Mouse (Mus musculus) midbrain, postnatal 0 days (tissue): ENCODE measurements around the gene Helz. TPM values are rescaled to one million over a fixed set of nuclear protein-coding genes. Genes with fewer than 3 reads are reported as not detected.

Experiments
- ATAC-seq: fragments of 200-750 bp; cut with Nextera tagmentation; 2 replicates; pipeline ENCODE4 v1.8.0; 2017; ENCODE audit warnings: moderate number of reproducible peaks, mild to moderate bottlenecking, moderate TSS enrichment, moderate library complexity; ENCODE audit not compliant: low FRiP score
- DNase-seq: peaks from one replicate; pipeline ENCODE4 v3.0.0-alpha.2; 2015; ENCODE audit warnings: low spot score
- H3K27ac ChIP-seq: fragments of 300-500 bp; sonication (generic); 2 replicates; pipeline ENCODE4 v1.5.1; 2014; ENCODE audit warnings: low read depth, mild to moderate bottlenecking, low read length, mixed read lengths
- H3K27me3 ChIP-seq: fragments of 300-500 bp; sonication (generic); 2 replicates; pipeline ENCODE4 v1.6.1; 2014; ENCODE audit warnings: low read length, control low read depth, mixed read lengths; ENCODE audit not compliant: insufficient read depth
- H3K36me3 ChIP-seq: fragments of 300-500 bp; sonication (generic); 2 replicates; pipeline ENCODE4 v1.6.1; 2014; ENCODE audit warnings: low read length, control low read depth, mixed read lengths; ENCODE audit not compliant: insufficient read depth
- H3K4me1 ChIP-seq: fragments of 300-500 bp; sonication (generic); 2 replicates; pipeline ENCODE4 v1.6.1; 2014; ENCODE audit warnings: mild to moderate bottlenecking, control low read depth, antibody characterized with exemption, low read length, mixed read lengths; ENCODE audit not compliant: insufficient read depth
- H3K4me2 ChIP-seq: fragments of 300-500 bp; sonication (generic); 2 replicates; pipeline ENCODE4 v1.6.1; 2014; ENCODE audit warnings: low read depth, mild to moderate bottlenecking, low read length, mixed read lengths; ENCODE audit not compliant: poor library complexity, severe bottlenecking
- H3K4me3 ChIP-seq: fragments of 300-500 bp; sonication (generic); 2 replicates; pipeline ENCODE4 v1.5.1; 2014; ENCODE audit warnings: low read depth, mild to moderate bottlenecking, low read length, moderate library complexity
- H3K9ac ChIP-seq: fragments of 300-500 bp; sonication (generic); replicated peaks from 2 replicates; pipeline ENCODE4 v1.6.1; 2014; ENCODE audit warnings: mild to moderate bottlenecking, low read length, moderate library complexity, mixed read lengths; ENCODE audit not compliant: poor library complexity, severe bottlenecking
- H3K9me3 ChIP-seq: fragments of 300-500 bp; sonication (generic); 2 replicates; pipeline ENCODE4 v1.6.1; 2016; ENCODE audit warnings: low read length, control low read depth
- CTCF ChIP-seq: IDR thresholded peaks from 2 replicates; pipeline ENCODE4 v1.5.1; 2016; ENCODE audit warnings: antibody characterized with exemption, mild to moderate bottlenecking
- WGBS: fragments of 180-500 bp; shearing (Covaris S2); extraction: QIAGEN DNeasy Blood & Tissue Kit; methylation state at CpG from one replicate; pipeline ENCODE4 v1.1.7; 2014; 5-methylcytosine and 5-hydroxymethylcytosine counted together
- polyA plus RNA-seq: library from polyadenylated mRNA; unstranded; fragments of >200 nt; fragmentation: Nextera tagmentation; extraction: Ambion mirVana; gene quantifications from 2 replicates; pipeline ENCODE4 v1.2.1, GENCODE M21; 2015
- total RNA-seq: library from RNA; depleted of rRNA; stranded (reverse); fragments of >200 nt; gene quantifications from 2 replicates; pipeline ENCODE4 v1.2.3, GENCODE M21; 2014

The Helz gene
- total and polyA plus RNA-seq, 2 experiments from 2014 or later = 8.9 to 15.9 TPM

DNA sequence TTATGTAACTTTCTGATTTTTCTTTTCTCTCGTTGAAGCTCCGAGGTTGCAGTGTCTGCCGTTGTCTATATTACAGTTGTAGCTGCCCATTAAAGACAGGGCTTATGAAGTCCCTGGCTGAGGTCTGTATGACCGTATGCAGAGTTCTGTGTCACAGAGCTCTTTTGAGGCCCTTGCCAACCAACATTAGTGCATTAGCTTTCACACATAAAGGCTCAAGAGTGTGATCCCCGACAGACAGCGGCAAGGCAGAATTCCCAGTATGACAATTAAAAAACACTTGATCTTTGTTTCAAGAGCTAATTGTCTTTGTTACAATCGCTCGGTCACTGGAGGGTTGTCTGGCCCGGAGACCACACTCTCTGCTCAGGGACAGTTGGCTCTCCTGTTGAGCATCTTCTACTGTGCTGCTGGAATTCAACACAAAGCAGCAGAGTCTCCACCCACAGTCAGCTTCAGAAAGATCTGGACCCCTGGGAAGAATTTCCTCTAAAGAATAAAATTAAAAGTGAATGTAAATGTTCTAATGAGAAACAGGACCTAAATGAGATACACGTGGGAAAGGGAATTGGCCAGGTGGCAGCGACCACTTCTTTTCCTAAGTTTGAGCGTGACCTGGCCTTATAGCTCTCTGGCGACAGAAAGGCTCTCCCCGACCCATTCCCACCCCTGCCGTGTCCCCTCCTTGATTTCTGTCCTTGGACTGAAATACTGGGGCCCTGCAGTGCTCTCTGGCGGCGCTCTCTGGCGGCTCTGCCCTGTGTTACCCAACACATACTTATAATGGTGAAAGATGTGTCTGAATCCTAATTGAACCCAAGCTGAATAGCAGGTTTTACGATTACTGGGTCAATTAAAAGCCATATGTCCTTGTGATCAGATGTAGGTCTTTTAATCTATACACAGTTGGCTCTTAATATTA, 136.1 kb downstream of the Helz start:
- DNase-seq (peak; percentile 47), ATAC-seq (no peak)
- Histone ChIP-seq H3K36me3 (peaks cover 7% of the 10 kb centered on the region), H3K27me3 (no peaks in the 10 kb centered on the region), H3K9me3 (no peaks in the 10 kb centered on the region), H3K4me3 (no peak overlapping the region), H3K9ac (no peak overlapping the region), H3K27ac (no peak overlapping the region), H3K4me2 (no peak overlapping the region), H3K4me1 (peaks cover 6% of the 10 kb centered on the region; the same call in 1 of the 2 replicates)
- TF ChIP-seq CTCF = peak; percentile 49
- WGBS = 49% methylated on average over 19 of the region's 19 CpGs

- no peak for ATAC-seq
- H3K36me3 ChIP-seq = peaks cover 7% of the 10 kb centered on the region
- WGBS = 88% methylated on average over 20 of the region's 20 CpGs
Measured at GRCm38 (mm10) chr11:107686290-107686689, 138.6 kb downstream of the Helz start.

GRCm38 (mm10) chr11:107688480-107688879, 140.8 kb downstream of the Helz start:
- Histone ChIP-seq H3K27me3 (no peaks in the 10 kb centered on the region), H3K36me3 (peaks cover 7% of the 10 kb centered on the region), H3K9ac (no peak overlapping the region), H3K27ac (no peak overlapping the region), H3K4me1 (peaks cover 6% of the 10 kb centered on the region; the same call in 1 of the 2 replicates), H3K9me3 (no peaks in the 10 kb centered on the region), H3K4me3 (no peak overlapping the region), H3K4me2 (no peak overlapping the region)
- DNase-seq = no peak
- WGBS = 96% methylated on average over 10 of the region's 10 CpGs
- no peak for ATAC-seq
- TF ChIP-seq CTCF = no peak

More at GRCm38 (mm10) chr11:107686290-107686689, 138.6 kb downstream of the Helz start:
- no peak overlapping the region for H3K4me2 ChIP-seq
- no peaks in the 10 kb centered on the region for H3K27me3 ChIP-seq
- H3K9me3 ChIP-seq = no peaks in the 10 kb centered on the region
- no peak overlapping the region for H3K9ac ChIP-seq
- peaks cover 6% of the 10 kb centered on the region; the same call in 1 of the 2 replicates for H3K4me1 ChIP-seq
- TF ChIP-seq CTCF = no peak
- no peak for DNase-seq
- no peak overlapping the region for H3K4me3 ChIP-seq
- no peak overlapping the region for H3K27ac ChIP-seq

DNA sequence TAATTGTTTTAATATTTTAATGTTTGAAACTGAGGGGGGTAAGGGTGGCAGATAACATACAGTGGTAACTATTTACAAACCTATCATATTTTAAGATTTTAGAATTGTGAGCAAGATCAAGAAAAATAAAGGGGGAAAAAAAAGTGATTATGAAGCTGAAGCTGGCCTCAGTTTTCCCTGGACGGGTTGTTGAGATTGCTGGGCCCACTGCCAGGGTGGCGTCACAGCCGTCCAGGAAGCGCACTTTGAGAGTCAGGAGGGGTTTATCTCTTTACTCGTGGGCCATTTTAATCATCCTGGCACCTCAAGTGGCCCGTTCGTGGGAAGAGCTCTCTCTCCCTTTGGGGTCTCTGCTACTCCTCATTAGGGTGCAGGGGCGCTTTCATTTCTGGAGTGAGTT, 143.8 kb downstream of the Helz start:
- DNase-seq = no peak
- no peaks in the 10 kb centered on the region for H3K27me3 ChIP-seq
- WGBS = 63% methylated on average over 8 of the region's 8 CpGs

GRCm38 (mm10) chr11:107693338-107693737, 145.6 kb downstream of the Helz start:
- H3K27ac ChIP-seq = no peak overlapping the region
- H3K4me3 ChIP-seq = no peak overlapping the region
- DNase-seq (no peak), ATAC-seq (no peak)
- H3K9me3 ChIP-seq = no peaks in the 10 kb centered on the region
- no peak for TF ChIP-seq CTCF
- no peaks in the 10 kb centered on the region for H3K36me3 ChIP-seq
- WGBS = 84% methylated on average over 6 of the region's 6 CpGs
- no peaks in the 10 kb centered on the region for H3K4me1 ChIP-seq
- no peak overlapping the region for H3K9ac ChIP-seq
- no peaks in the 10 kb centered on the region for H3K27me3 ChIP-seq
- no peak overlapping the region for H3K4me2 ChIP-seq

More for the DNA sequence above, 143.8 kb downstream of the Helz start:
- H3K4me2 ChIP-seq = no peak overlapping the region
- no peaks in the 10 kb centered on the region for H3K4me1 ChIP-seq
- H3K9me3 ChIP-seq = no peaks in the 10 kb centered on the region
- no peak overlapping the region for H3K9ac ChIP-seq
- H3K27ac ChIP-seq = no peak overlapping the region
- no peak for ATAC-seq
- H3K36me3 ChIP-seq = peaks cover under 1% of the 10 kb centered on the region
- H3K4me3 ChIP-seq = no peak overlapping the region
- TF ChIP-seq CTCF = no peak

GRCm38 (mm10) chr11:107699967-107700366, 152.2 kb downstream of the Helz start:
- no peaks in the 10 kb centered on the region for H3K36me3 ChIP-seq
- no peaks in the 10 kb centered on the region for H3K9me3 ChIP-seq
- no peak for DNase-seq
- 90% methylated on average over 4 of the region's 4 CpGs for WGBS
- no peak overlapping the region for H3K9ac ChIP-seq
- TF ChIP-seq CTCF = no peak
- no peak overlapping the region for H3K27ac ChIP-seq
- no peak overlapping the region for H3K4me2 ChIP-seq
- H3K27me3 ChIP-seq = no peaks in the 10 kb centered on the region
- H3K4me1 ChIP-seq = no peaks in the 10 kb centered on the region
- no peak for ATAC-seq
- H3K4me3 ChIP-seq = no peak overlapping the region
